Mouse (Mus musculus) common myeloid progenitor, adult 5-6 weeks (primary cell): ENCODE measurements around the gene Aldoart2. TPM values are rescaled to one million over a fixed set of nuclear protein-coding genes. Genes with fewer than 3 reads are reported as not detected.
A peak's percentile ranks its signal among the peaks of the same experiment; 100 is the strongest.
"Not testable (repeated sequence)": the region's sequence is repeated elsewhere in the genome, so short reads cannot be mapped to it uniquely, and the experiment has no call there.

Experiments
- ATAC-seq: replicated peaks from 2 replicates; pipeline ENCODE4 v1.8.0; 2016; ENCODE audit warnings: low read depth, mild to moderate bottlenecking, moderate TSS enrichment, inconsistent platforms; ENCODE audit not compliant: poor library complexity, severe bottlenecking
- total RNA-seq: library from RNA; stranded (forward); fragments of 200-1000, 187-1606 nt; gene quantifications from 2 replicates; pipeline ENCODE4 v1.2.3, GENCODE M21; 2017

The Aldoart2 gene
- total RNA-seq, 1 experiment from 2014 or later = not detected

GRCm38 (mm10) chr12:55571661-55572060 is 6.6 kb downstream of the Aldoart2 start:
- no peak for ATAC-seq

GRCm38 (mm10) chr12:55573089-55573488 is 8.1 kb downstream of the Aldoart2 start:
- no peak for ATAC-seq

GRCm38 (mm10) chr12:55573794-55574193 is 8.8 kb downstream of the Aldoart2 start:
- no peak for ATAC-seq

GRCm38 (mm10) chr12:55586936-55587335 is 21.9 kb downstream of the Aldoart2 start:
- not testable (repeated sequence) for ATAC-seq

GRCm38 (mm10) chr12:55598537-55598886 is 33.5 kb downstream of the Aldoart2 start:
- ATAC-seq = no peak

- 0 out of 2 replicates have a peak, but pooled peaks have one; percentile 1 for ATAC-seq
Observed at GRCm38 (mm10) chr12:55598887-55599561, 34.0 kb downstream of the Aldoart2 start, which contains the start of gene Insm2. Gene Insm2 (plus strand): TSS chr12:55599427.

- peak; percentile 90 for ATAC-seq
Observed at GRCm38 (mm10) chr12:55599639-55600502, 34.8 kb downstream of the Aldoart2 start.

- 0 out of 2 replicates have a peak, but pooled peaks have one; percentile 26 for ATAC-seq
Observed at GRCm38 (mm10) chr12:55600503-55600994, 35.5 kb downstream of the Aldoart2 start.

GRCm38 (mm10) chr12:55604411-55604810 is 39.4 kb downstream of the Aldoart2 start:
- ATAC-seq = no peak

GRCm38 (mm10) chr12:55607902-55608301 is 42.9 kb downstream of the Aldoart2 start:
- ATAC-seq = no peak

GRCm38 (mm10) chr12:55610812-55611211 is 45.8 kb downstream of the Aldoart2 start:
- ATAC-seq = no peak

Other genes starting within 250 kb of the Aldoart2 start
- 326 and 362 TPM in 2 replicates for gene Psma6, start 181.0 kb upstream of the Aldoart2 start, total RNA-seq
- 53.1 and 54.6 TPM in 2 replicates for gene Nfkbia, start 72.6 kb upstream of the Aldoart2 start, total RNA-seq
- 0.14 TPM in 1 of 2 replicates, not detected in the other for gene Insm2, start 34.2 kb downstream of the Aldoart2 start, total RNA-seq